Mouse (Mus musculus) forebrain, embryonic 13.5 days (tissue): ENCODE results near the gene Cnnm1. TPM values are rescaled to one million over a fixed set of nuclear protein-coding genes. Genes with fewer than 3 reads are reported as not detected.
"Not testable (repeated sequence)": the region's sequence is repeated elsewhere in the genome, so short reads cannot be mapped to it uniquely, and the experiment has no call there.

ENCODE experiments used
- ATAC-seq: fragments of 200-750 bp; cut with Nextera tagmentation; 2 replicates; pipeline ENCODE4 v1.8.0; 2017
- H3K27ac ChIP-seq: fragments of 300-500 bp; sonication (generic); 2 replicates; pipeline ENCODE4 v1.5.1; 2015; ENCODE audit warnings: inconsistent platforms, mild to moderate bottlenecking, moderate library complexity
- H3K27me3 ChIP-seq: fragments of 300-500 bp; sonication (generic); 2 replicates; pipeline ENCODE4 v1.6.1; 2015; ENCODE audit warnings: mild to moderate bottlenecking, inconsistent platforms
- H3K36me3 ChIP-seq: fragments of 300-500 bp; sonication (generic); 2 replicates; pipeline ENCODE4 v1.6.1; 2015; ENCODE audit warnings: mild to moderate bottlenecking, inconsistent platforms; ENCODE audit not compliant: poor library complexity, severe bottlenecking
- H3K4me1 ChIP-seq: fragments of 300-500 bp; sonication (generic); 2 replicates; pipeline ENCODE4 v1.6.1; 2015; ENCODE audit warnings: inconsistent platforms
- H3K4me2 ChIP-seq: fragments of 300-500 bp; sonication (generic); 2 replicates; pipeline ENCODE4 v1.6.1; 2015; ENCODE audit warnings: inconsistent platforms, mild to moderate bottlenecking, moderate library complexity
- H3K4me3 ChIP-seq: fragments of 300-500 bp; sonication (generic); 2 replicates; pipeline ENCODE4 v1.5.1; 2015; ENCODE audit warnings: mild to moderate bottlenecking, inconsistent platforms
- H3K9ac ChIP-seq: fragments of 300-500 bp; sonication (generic); 2 replicates; pipeline ENCODE4 v1.6.1; 2015; ENCODE audit warnings: mild to moderate bottlenecking, inconsistent platforms
- H3K9me3 ChIP-seq: fragments of 300-500 bp; sonication (generic); replicated peaks from 2 replicates; pipeline ENCODE4 v1.6.1; 2016; ENCODE audit warnings: inconsistent platforms
- WGBS: fragments of 180-500 bp; shearing (Covaris S2); methylation state at CpG from one replicate; pipeline ENCODE4 v1.1.7; 2015; 5-methylcytosine and 5-hydroxymethylcytosine counted together
- polyA plus RNA-seq: library from polyadenylated mRNA; unstranded; fragments of >200 nt; fragmentation: Nextera tagmentation; extraction: Ambion mirVana; gene quantifications from 2 replicates; pipeline ENCODE4 v1.2.1, GENCODE M21; 2015

The Cnnm1 gene
- polyA plus RNA-seq, 1 experiment from 2014 or later: 0.61 TPM

- no peaks in the 10 kb centered on the region for H3K9me3 ChIP-seq
- H3K36me3 ChIP-seq: peaks cover 25% of the 10 kb centered on the region
- H3K4me3 ChIP-seq: no peak overlapping the region
- peak; percentile 48 for ATAC-seq
- H3K27me3 ChIP-seq: 0 out of 2 replicates have a peak, but pooled peaks cover 2% of the 10 kb centered on the region
- WGBS: 22% methylated on average over 5 of the region's 5 CpGs
- no peak overlapping the region for H3K27ac ChIP-seq
- H3K4me2 ChIP-seq: no peak overlapping the region
- no peaks in the 10 kb centered on the region for H3K4me1 ChIP-seq
- no peak overlapping the region for H3K9ac ChIP-seq
Measured at GRCm38 (mm10) chr19:43495846-43496245, 55.6 kb downstream of the Cnnm1 start.

GRCm38 (mm10) chr19:43497440-43497839, 57.2 kb downstream of the Cnnm1 start:
- Histone ChIP-seq H3K4me2 (no peak overlapping the region), H3K27me3 (0 out of 2 replicates have a peak, but pooled peaks cover 2% of the 10 kb centered on the region), H3K4me3 (no peak overlapping the region), H3K4me1 (no peaks in the 10 kb centered on the region), H3K36me3 (peaks cover 36% of the 10 kb centered on the region), H3K9me3 (no peaks in the 10 kb centered on the region), H3K9ac (no peak overlapping the region), H3K27ac (no peak overlapping the region)
- WGBS: 91% methylated on average over 7 of the region's 7 CpGs
- ATAC-seq: no peak

GRCm38 (mm10) chr19:43498874-43499273, 58.6 kb downstream of the Cnnm1 start:
- H3K4me3 ChIP-seq: no peak overlapping the region
- H3K9ac ChIP-seq: no peak overlapping the region
- peaks cover 48% of the 10 kb centered on the region for H3K36me3 ChIP-seq
- no peak overlapping the region for H3K27ac ChIP-seq
- ATAC-seq: no peak
- WGBS: 89% methylated on average over 7 of the region's 7 CpGs
- H3K4me1 ChIP-seq: no peaks in the 10 kb centered on the region
- H3K9me3 ChIP-seq: no peaks in the 10 kb centered on the region
- H3K4me2 ChIP-seq: no peak overlapping the region
- H3K27me3 ChIP-seq: 0 out of 2 replicates have a peak, but pooled peaks cover 2% of the 10 kb centered on the region

DNA sequence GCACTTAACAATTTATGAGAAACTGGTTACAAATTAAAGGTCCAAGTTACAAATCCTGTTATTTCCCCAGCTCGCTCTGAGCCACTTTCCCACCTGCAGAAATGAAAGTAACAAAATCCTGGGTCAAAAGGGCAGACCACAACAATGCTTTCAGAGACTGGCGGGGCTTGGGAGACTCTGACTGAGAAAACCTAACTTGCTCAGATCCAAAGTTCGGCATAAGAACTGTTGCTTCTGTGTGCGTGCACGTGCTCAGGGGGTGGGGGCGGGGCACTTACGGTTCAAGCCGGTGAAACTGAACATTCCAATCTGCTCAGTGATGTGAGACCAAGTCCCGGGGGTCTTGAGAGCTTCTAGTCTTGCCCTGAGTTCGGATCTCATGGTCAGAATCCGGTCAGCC, 62.4 kb downstream of the Cnnm1 start:
- ATAC-seq: no peak

GRCm38 (mm10) chr19:43503593-43503992, 63.4 kb downstream of the Cnnm1 start:
- H3K9me3 ChIP-seq, H3K27ac ChIP-seq, H3K4me1 ChIP-seq, H3K4me2 ChIP-seq, H3K9ac ChIP-seq, H3K4me3 ChIP-seq, H3K27me3 ChIP-seq, ATAC-seq: not testable (repeated sequence)
- peaks cover 80% of the 10 kb centered on the region for H3K36me3 ChIP-seq
- WGBS: 96% methylated on average over 8 of the region's 9 CpGs

More for the DNA sequence above, 62.4 kb downstream of the Cnnm1 start:
- Histone ChIP-seq H3K4me3 (no peak overlapping the region), H3K27me3 (no peaks in the 10 kb centered on the region), H3K36me3 (peaks cover 78% of the 10 kb centered on the region), H3K9ac (no peak overlapping the region), H3K27ac (no peak overlapping the region), H3K4me1 (no peaks in the 10 kb centered on the region), H3K4me2 (no peak overlapping the region), H3K9me3 (no peaks in the 10 kb centered on the region)
- WGBS: 81% methylated on average over 11 of the region's 11 CpGs

- no peaks in the 10 kb centered on the region for H3K4me1 ChIP-seq
- H3K9me3 ChIP-seq: no peaks in the 10 kb centered on the region
- H3K9ac ChIP-seq: no peak overlapping the region
- H3K4me2 ChIP-seq: no peak overlapping the region
- 92% methylated on average over 12 of the region's 12 CpGs for WGBS
- no peaks in the 10 kb centered on the region for H3K27me3 ChIP-seq
- no peak overlapping the region for H3K4me3 ChIP-seq
- no peak for ATAC-seq
- no peak overlapping the region for H3K27ac ChIP-seq
- H3K36me3 ChIP-seq: peaks cover 76% of the 10 kb centered on the region
Measured at GRCm38 (mm10) chr19:43505441-43505840, 65.2 kb downstream of the Cnnm1 start.

DNA sequence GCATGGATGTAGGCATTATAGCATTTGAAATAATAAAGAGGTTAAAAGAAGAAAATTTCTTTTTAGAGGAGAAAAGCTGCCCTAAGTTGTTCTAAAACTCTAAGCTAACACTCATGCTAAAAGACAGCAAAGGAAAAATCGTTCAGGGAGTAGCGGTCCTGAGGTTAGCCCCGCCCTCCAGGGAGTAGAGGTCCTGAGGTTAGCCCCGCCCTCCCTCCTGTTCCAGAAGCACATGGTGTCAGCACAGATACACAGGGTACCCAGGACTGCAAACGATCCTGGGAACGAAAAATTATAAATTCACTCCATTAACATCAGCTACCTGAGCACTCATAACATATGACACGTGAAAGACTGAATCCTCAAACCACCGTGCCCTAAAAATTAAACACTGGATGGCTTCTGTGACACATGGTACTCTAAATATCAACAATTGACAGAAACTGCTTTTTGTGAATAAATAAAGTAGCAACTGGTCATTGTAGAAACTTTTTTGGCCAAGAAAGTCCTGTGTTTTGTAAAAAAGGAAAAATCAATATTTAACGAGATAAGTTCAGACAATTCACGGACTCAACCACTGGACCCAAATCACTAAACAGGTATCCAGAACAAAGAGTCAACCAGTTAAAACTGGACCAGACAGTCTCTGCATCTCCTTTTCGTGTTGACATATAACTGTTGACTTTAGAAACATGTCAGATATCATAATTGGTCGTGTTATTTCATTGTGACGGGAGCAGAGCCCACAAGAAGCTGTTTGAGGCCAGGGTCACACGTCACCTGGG, 70.4 kb downstream of the Cnnm1 start:
- WGBS: 95% methylated on average over 14 of the region's 14 CpGs
- no peak overlapping the region for H3K4me2 ChIP-seq
- no peaks in the 10 kb centered on the region for H3K27me3 ChIP-seq
- H3K27ac ChIP-seq: no peak overlapping the region
- no peak overlapping the region for H3K4me3 ChIP-seq
- H3K9ac ChIP-seq: no peak overlapping the region
- peaks cover 72% of the 10 kb centered on the region for H3K36me3 ChIP-seq
- H3K4me1 ChIP-seq: no peaks in the 10 kb centered on the region
- no peak for ATAC-seq
- H3K9me3 ChIP-seq: no peaks in the 10 kb centered on the region

GRCm38 (mm10) chr19:43511621-43512620, 71.7 kb downstream of the Cnnm1 start:
- peaks cover 67% of the 10 kb centered on the region for H3K36me3 ChIP-seq
- no peaks in the 10 kb centered on the region for H3K4me1 ChIP-seq
- no peak overlapping the region for H3K9ac ChIP-seq
- no peaks in the 10 kb centered on the region for H3K9me3 ChIP-seq
- H3K27ac ChIP-seq: no peak overlapping the region
- no peak overlapping the region for H3K4me2 ChIP-seq
- WGBS: 87% methylated on average over 22 of the region's 22 CpGs
- no peak overlapping the region for H3K4me3 ChIP-seq
- H3K27me3 ChIP-seq: no peaks in the 10 kb centered on the region
- ATAC-seq: no peak

DNA sequence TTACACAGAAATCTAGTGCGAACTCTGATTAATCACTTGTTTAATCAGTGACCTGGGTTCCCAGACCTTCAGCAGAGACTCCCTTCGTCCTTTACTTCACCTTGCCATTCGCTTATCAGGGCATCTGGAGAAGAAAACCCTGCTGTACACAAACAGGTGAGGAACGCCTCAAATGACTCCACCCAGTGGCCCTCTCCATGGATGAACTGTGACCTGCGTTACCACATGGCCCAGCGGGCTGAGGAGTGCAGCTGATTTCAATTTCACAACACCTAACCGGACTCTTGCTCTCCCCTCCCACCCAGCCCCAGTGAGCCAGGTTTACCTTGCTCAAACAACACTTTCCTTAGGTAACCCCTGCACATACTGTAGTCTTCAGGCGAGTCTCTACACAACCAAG, 73.6 kb downstream of the Cnnm1 start:
- Histone ChIP-seq H3K9ac (no peak overlapping the region), H3K27ac (no peak overlapping the region), H3K4me2 (no peak overlapping the region), H3K36me3 (peaks cover 58% of the 10 kb centered on the region), H3K4me1 (peaks cover 8% of the 10 kb centered on the region), H3K9me3 (no peaks in the 10 kb centered on the region), H3K27me3 (no peaks in the 10 kb centered on the region), H3K4me3 (no peak overlapping the region)
- no peak for ATAC-seq
- 93% methylated on average over 8 of the region's 8 CpGs for WGBS

DNA sequence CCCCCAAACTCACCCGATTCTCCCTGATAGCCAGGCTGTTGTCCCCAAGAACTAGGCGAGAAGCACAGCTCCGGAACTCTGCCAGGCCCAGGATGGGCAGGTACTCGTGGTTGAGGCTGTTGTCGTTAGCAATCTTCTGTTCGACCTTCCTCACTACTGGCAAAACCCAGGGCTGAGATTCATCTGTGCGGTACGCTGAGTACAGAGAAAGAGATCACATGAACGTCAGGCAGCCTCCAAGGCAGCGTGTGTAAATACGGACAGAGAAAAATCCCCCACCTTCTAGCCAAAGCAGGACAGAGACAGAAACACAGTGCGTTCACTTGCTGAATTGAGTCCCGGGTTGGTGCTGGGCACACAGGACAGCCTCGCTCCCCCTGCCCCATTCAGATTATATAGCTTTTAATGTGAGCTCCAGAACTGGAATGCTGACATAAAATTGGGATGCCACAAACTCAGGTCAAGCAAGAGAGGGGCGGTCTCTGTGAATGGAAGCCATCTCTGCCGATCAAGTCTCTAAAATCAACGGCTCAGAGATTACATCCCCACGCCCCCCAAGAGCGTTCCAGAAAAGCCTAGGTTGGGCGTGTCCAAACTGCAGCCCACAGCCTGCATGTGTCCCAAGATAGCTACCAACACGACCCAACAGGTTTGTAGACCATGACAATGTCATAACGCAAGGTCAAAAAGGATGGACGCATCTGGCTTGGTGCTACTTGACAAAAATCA, 75.6 kb downstream of the Cnnm1 start:
- no peak for ATAC-seq
- Histone ChIP-seq H3K27ac (no peak overlapping the region), H3K9ac (no peak overlapping the region), H3K27me3 (no peaks in the 10 kb centered on the region), H3K36me3 (peaks cover 41% of the 10 kb centered on the region), H3K4me2 (no peak overlapping the region), H3K4me3 (no peak overlapping the region), H3K4me1 (peaks cover 14% of the 10 kb centered on the region), H3K9me3 (no peaks in the 10 kb centered on the region)
- WGBS: 93% methylated on average over 23 of the region's 23 CpGs

- no peak for ATAC-seq
- 92% methylated on average over 14 of the region's 14 CpGs for WGBS
- Histone ChIP-seq H3K4me2 (no peak overlapping the region), H3K36me3 (peaks cover 35% of the 10 kb centered on the region), H3K4me3 (no peak overlapping the region), H3K27me3 (no peaks in the 10 kb centered on the region), H3K9me3 (no peaks in the 10 kb centered on the region), H3K9ac (no peak overlapping the region), H3K27ac (no peak overlapping the region), H3K4me1 (peaks cover 21% of the 10 kb centered on the region)
Measured at GRCm38 (mm10) chr19:43516397-43517035, 76.3 kb downstream of the Cnnm1 start.
